Mouse (Mus musculus) thymus, postnatal 36 days (tissue): Measurements from ENCODE around the gene Pik3r6.

ENCODE experiments used
- DNase-seq, 2 experiments: peaks; one replicate each; pipeline ENCODE4 v3.0.0; 2022; ENCODE audit warnings: mixed read lengths in 2 of 2

Gene Pik3r6

GRCm38 (mm10) chr11:68502902-68503629 lies at the start of gene Pik3r6:
Gene Pik3r6, plus strand, starts transcription at chr11:68503019.
- DNase-seq, result no peak

- DNase-seq, result no peak
Measured at GRCm38 (mm10) chr11:68453301-68453700, 49.5 kb upstream of the Pik3r6 start.

GRCm38 (mm10) chr11:68458086-68458485 lies 44.7 kb upstream of the Pik3r6 start:
- no peak for DNase-seq

- no peak for DNase-seq
Measured at GRCm38 (mm10) chr11:68459021-68459420, 43.8 kb upstream of the Pik3r6 start.

- DNase-seq, result no peak
Measured at GRCm38 (mm10) chr11:68459486-68459885, 43.3 kb upstream of the Pik3r6 start.

GRCm38 (mm10) chr11:68462716-68463115 lies 40.1 kb upstream of the Pik3r6 start:
- DNase-seq, result peak; percentile 50 to 80

GRCm38 (mm10) chr11:68464260-68464659 lies 38.6 kb upstream of the Pik3r6 start:
- no peak for DNase-seq

GRCm38 (mm10) chr11:68465090-68465489 lies 37.7 kb upstream of the Pik3r6 start:
- DNase-seq, result no peak

- DNase-seq, result no peak
Measured at GRCm38 (mm10) chr11:68467441-68467840, 35.4 kb upstream of the Pik3r6 start.

GRCm38 (mm10) chr11:68467962-68468612 lies 34.7 kb upstream of the Pik3r6 start:
- DNase-seq, result no peak

- DNase-seq, result no peak
Measured at GRCm38 (mm10) chr11:68468886-68469285, 33.9 kb upstream of the Pik3r6 start.

- DNase-seq, result no peak
Measured at GRCm38 (mm10) chr11:68472162-68472849, 30.5 kb upstream of the Pik3r6 start.

GRCm38 (mm10) chr11:68474600-68474999 lies 28.2 kb upstream of the Pik3r6 start:
- no peak for DNase-seq

GRCm38 (mm10) chr11:68475676-68476075 lies 27.1 kb upstream of the Pik3r6 start:
- DNase-seq, result no peak

GRCm38 (mm10) chr11:68477661-68478060 lies 25.2 kb upstream of the Pik3r6 start:
- no peak for DNase-seq

- DNase-seq, result no peak
Measured at GRCm38 (mm10) chr11:68478574-68478981, 24.2 kb upstream of the Pik3r6 start.

- no peak for DNase-seq
Measured at GRCm38 (mm10) chr11:68480660-68481059, 22.2 kb upstream of the Pik3r6 start.

- DNase-seq, result no peak
Measured at GRCm38 (mm10) chr11:68482001-68482400, 20.8 kb upstream of the Pik3r6 start.

- DNase-seq, result no peak
Measured at GRCm38 (mm10) chr11:68483213-68483612, 19.6 kb upstream of the Pik3r6 start.

GRCm38 (mm10) chr11:68484431-68484830 lies 18.4 kb upstream of the Pik3r6 start:
- DNase-seq, result no peak

- no peak for DNase-seq
Measured at GRCm38 (mm10) chr11:68485206-68485942, 17.4 kb upstream of the Pik3r6 start.

- DNase-seq, result no peak
Measured at GRCm38 (mm10) chr11:68486093-68486492, 16.7 kb upstream of the Pik3r6 start.

- no peak for DNase-seq
Measured at GRCm38 (mm10) chr11:68487720-68488119, 15.1 kb upstream of the Pik3r6 start.
